Mouse (Mus musculus) kidney, adult 8-10 months (tissue): ENCODE measurements around the gene Tbcd.
A peak's percentile ranks its signal among the peaks of the same experiment; 100 is the strongest.

Source experiments
- DNase-seq, 2 experiments: peaks; one replicate each; pipeline ENCODE4 v3.0.0; 2022

The Tbcd gene

GRCm38 (mm10) chr11:121543287-121543856 lies 91.6 kb downstream of the Tbcd start:
- peak; percentile 35 to 47 for DNase-seq

GRCm38 (mm10) chr11:121543922-121544321 lies 92.2 kb downstream of the Tbcd start:
- DNase-seq, result peak; percentile 74 to 81

DNA sequence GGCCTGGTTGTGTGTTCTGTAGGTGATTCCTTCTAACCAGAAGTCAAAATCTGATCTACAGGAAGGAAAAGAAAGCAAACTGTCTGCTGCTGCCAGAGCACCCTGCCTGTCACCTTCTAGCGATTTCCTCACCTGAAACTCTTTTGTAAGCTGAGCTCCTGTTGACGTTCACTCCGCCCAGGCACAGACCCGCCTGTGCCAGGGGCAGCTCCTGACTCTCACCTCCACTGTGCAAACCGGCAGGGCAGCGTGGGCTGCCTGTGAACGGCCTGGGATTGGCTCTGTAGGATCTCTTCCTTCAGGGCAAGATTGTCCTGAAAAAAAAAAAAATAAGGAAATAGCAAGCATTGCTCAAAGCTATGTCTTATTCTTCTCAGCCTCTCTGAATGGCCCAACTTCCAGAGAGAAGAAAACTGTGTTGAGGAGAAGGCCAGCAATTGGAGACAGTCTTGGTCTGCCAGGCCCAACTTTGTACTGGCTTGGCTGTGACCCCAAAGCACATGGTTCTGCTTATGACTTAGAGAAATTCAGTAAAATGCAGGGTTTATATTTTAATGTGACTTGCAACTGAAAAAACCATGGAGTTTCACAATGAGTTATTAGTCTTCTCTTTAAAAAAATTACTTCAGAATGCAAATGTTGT lies 93.1 kb downstream of the Tbcd start:
- DNase-seq, result no peak

GRCm38 (mm10) chr11:121545398-121546034 lies 93.8 kb downstream of the Tbcd start:
- no peak for DNase-seq

DNA sequence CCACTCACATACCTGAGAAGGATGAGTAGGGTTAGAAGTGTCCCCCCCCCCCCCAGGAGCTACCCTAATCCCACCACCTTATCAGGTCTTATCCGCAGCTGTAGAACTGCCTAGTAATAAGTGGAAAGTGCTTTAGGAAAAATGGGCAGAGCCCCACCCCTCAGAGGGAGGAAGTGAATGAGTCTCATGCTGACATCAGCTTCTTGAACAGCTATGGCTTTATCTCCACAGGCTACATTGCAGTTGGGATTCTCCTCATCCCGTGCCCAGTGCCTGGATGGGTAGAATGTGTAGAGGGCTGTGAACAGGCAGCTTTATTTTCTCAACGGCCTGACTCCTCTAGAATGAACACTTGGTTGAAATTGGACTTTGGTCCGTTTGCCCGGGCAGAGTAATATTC lies 95.5 kb downstream of the Tbcd start:
- no peak for DNase-seq

DNA sequence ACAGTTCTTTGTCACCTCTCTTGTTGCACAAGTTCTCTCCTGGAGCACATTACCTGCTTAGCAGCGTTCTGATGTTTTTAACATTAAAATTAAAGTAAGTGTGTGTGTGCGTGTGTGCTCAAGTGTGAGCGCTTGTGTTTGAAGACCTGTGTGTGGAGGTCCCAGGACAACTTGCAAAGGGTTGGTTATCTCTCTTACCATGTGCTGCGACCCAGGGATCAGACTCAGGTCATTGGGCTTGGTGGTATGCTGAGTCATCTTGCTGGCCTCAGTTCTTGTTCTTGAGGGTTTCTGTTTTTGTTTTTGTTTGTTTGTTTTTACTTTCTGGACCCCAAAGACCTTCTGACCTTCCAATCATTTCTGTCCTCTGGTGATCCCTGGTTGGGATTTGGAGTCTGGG lies 96.2 kb downstream of the Tbcd start:
- no peak for DNase-seq

GRCm38 (mm10) chr11:121548996-121549842 lies 97.5 kb downstream of the Tbcd start:
- peak; percentile 38 to 49 for DNase-seq

- DNase-seq, result no peak
Observed at GRCm38 (mm10) chr11:121549843-121550647, 98.3 kb downstream of the Tbcd start.

DNA sequence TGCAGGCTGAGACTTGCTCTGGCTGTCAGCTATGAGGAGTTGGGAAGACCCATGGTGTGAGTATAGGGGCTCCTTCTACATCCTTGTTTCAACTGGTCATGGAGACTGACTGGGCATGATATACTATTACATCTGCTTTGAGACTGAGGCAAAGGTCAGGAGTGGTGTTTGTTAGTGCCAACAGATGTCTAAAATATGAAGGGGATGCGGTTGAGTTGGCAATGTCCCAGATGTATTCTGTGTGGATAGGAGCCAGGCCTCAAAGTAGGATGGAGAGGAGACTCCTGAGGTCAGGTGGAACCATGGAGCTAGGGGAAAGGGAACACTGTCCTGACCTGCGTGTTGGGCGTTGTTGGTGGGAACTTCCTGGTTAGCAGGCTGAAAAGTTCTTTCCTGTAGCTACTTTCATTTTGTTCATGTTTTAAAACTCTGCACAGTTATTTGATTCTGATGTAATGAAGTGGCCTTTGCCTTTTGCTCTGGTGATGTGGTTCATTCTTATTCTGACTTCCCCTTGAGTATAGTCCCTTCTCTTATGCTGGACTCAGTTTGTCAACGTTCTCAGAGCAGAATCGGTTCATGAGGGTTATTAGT lies 99.6 kb downstream of the Tbcd start:
- no peak for DNase-seq

- DNase-seq, result peak; percentile 47 to 57
Observed at GRCm38 (mm10) chr11:121552167-121552566, 100.4 kb downstream of the Tbcd start.

GRCm38 (mm10) chr11:121552846-121553457 lies 101.2 kb downstream of the Tbcd start:
- no peak for DNase-seq

DNA sequence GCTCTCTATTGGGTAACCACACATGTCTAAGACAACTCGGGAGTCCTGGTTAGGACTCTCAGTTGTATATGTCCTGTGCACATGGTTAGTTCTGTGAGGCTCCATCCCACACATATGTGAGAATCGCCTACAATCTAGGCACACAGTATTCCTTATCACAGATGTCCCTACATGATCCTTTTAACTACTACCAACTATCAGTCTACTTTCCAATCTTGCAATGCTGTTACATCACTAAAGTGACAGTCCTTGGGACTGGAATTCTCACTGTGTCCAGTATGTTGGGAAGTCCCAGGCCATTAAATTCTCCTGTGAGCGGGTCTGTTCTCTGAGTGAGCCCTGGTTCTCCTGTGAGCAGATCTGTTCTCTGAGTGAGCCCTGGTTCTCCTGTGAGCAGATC lies 101.7 kb downstream of the Tbcd start:
- no peak for DNase-seq

GRCm38 (mm10) chr11:121556727-121557126 lies 105.0 kb downstream of the Tbcd start:
- DNase-seq, result no peak

DNA sequence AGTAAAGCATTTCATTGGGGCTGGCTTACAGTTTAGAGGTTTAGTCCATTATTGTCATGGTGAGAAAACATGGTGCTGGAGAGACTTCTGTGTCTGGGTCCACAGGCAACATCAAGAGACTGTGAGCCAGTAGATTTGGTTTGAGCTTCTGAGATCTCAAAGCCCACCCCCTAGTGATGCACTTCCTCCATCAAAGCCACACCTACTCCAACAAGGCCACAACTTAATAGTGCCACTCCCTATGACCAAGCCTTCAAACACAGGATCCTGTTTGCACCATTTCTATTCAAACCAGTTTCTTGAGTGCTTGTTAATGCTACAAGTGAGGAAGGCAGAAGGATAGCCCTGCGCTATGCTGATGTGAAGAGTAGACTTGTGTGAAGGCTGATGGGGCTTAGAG lies 106.2 kb downstream of the Tbcd start:
- no peak for DNase-seq

GRCm38 (mm10) chr11:121558522-121558921 lies 106.8 kb downstream of the Tbcd start:
- DNase-seq, result no peak

GRCm38 (mm10) chr11:121559527-121560293 lies 108.0 kb downstream of the Tbcd start:
- no peak for DNase-seq

DNA sequence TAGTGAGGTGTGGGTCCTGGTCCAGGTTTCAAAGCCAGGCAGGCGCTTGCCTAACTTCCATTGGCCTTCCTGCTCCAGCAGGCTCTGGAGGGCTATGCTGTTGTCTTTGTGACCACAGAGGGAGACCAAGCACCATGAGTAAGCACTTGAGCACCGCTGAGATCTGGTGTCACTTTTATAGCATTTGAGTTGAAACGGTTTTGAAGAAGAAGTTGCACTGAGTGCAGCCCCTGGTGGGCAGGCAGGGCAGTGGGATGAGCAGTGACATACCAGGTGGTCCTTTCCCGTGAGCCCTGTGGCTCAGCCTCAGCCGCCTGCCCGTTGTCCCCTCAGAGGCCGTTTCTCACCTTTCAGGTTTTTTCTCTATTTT lies 108.5 kb downstream of the Tbcd start:
- DNase-seq, result no peak

- DNase-seq, result no peak
Observed at GRCm38 (mm10) chr11:121563312-121563711, 111.6 kb downstream of the Tbcd start.

DNA sequence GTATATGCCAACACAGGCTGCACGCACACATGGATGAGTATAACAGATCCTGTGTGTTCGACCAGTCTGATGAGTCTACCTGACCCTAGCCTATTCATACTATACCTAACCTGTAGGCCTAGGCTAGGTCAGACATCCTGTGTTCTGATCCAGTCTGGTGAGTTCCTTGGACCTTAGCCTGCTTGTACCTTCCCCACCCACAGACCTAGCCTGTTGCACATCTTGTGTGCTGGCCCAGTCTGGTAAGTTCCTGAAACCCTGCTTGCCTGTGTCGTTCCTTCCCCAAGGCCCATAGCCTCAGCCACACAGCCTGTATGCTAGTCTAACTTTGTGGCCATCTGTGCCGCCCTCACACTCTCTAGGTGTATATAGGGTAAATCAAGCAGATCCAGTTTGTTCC lies 112.5 kb downstream of the Tbcd start:
- no peak for DNase-seq

- no peak for DNase-seq
Observed at GRCm38 (mm10) chr11:121581856-121582255, 130.1 kb downstream of the Tbcd start.

GRCm38 (mm10) chr11:121597254-121597653 lies 145.5 kb downstream of the Tbcd start:
- no peak for DNase-seq
